Mouse (Mus musculus): Measurements from ENCODE around the gene Dlx6.

GRCm38 (mm10) chr6:6876231-6876630 lies 13.1 kb downstream of the Dlx6 start:
- TF ChIP-seq ZC3H11A (IDR thresholded peaks at IDR 0.05; ENCODE audit: borderline replicate concordance, low read depth, low read length) (no peak), CHD2 (IDR thresholded peaks at IDR 0.05; ENCODE audit: low read depth, low read length) (no peak)
